Mouse (Mus musculus): ENCODE results near the gene Nhsl1. TPM values are rescaled to one million over a fixed set of nuclear protein-coding genes. Genes with fewer than 3 reads are reported as not detected.
A peak's percentile ranks its signal among the peaks of the same experiment; 100 is the strongest.

Gene Nhsl1
- polyA plus RNA-seq, 1 experiment from 2014 or later: 11.6 TPM

- H3K4me1 ChIP-seq: peaks cover 9% of the 10 kb centered on the region
- 87% methylated on average over 8 of the region's 8 CpGs for WGBS
- H3K27ac ChIP-seq: no peak overlapping the region
- no peak overlapping the region for H3K4me3 ChIP-seq
- no peaks in the 10 kb centered on the region for H3K27me3 ChIP-seq (ENCODE audit: poor library complexity, severe bottlenecking)
- no peaks in the 10 kb centered on the region for H3K36me3 ChIP-seq (replicated peaks)
- DNase-seq (ENCODE audit: extremely low spot score, low spot score): no peak
- H3K9me3 ChIP-seq: no peaks in the 10 kb centered on the region
Observed at GRCm38 (mm10) chr10:18354103-18354502, 35.3 kb downstream of the Nhsl1 start.

GRCm38 (mm10) chr10:18356461-18356860 is 37.7 kb downstream of the Nhsl1 start:
- Histone ChIP-seq H3K27me3 (ENCODE audit: poor library complexity, severe bottlenecking) (no peaks in the 10 kb centered on the region), H3K9me3 (no peaks in the 10 kb centered on the region), H3K4me1 (peaks cover 9% of the 10 kb centered on the region), H3K27ac (no peak overlapping the region), H3K36me3 (replicated peaks) (no peaks in the 10 kb centered on the region), H3K4me3 (no peak overlapping the region)
- no peak for DNase-seq (ENCODE audit: extremely low spot score, low spot score)
- WGBS: 91% methylated on average over 6 of the region's 6 CpGs

- H3K4me1 ChIP-seq: peaks cover 9% of the 10 kb centered on the region
- DNase-seq (ENCODE audit: extremely low spot score, low spot score): no peak
- H3K27me3 ChIP-seq (ENCODE audit: poor library complexity, severe bottlenecking): no peaks in the 10 kb centered on the region
- WGBS: 92% methylated on average over 6 of the region's 6 CpGs
- no peak overlapping the region for H3K4me3 ChIP-seq
- no peaks in the 10 kb centered on the region for H3K9me3 ChIP-seq
- no peak overlapping the region for H3K27ac ChIP-seq
- no peaks in the 10 kb centered on the region for H3K36me3 ChIP-seq (replicated peaks)
Observed at GRCm38 (mm10) chr10:18357212-18357611, 38.4 kb downstream of the Nhsl1 start.

- Histone ChIP-seq H3K36me3 (replicated peaks) (no peaks in the 10 kb centered on the region), H3K9me3 (no peaks in the 10 kb centered on the region), H3K27ac (no peak overlapping the region), H3K4me3 (no peak overlapping the region), H3K4me1 (peaks cover 9% of the 10 kb centered on the region), H3K27me3 (ENCODE audit: poor library complexity, severe bottlenecking) (no peaks in the 10 kb centered on the region)
- DNase-seq (ENCODE audit: extremely low spot score, low spot score): no peak
- 90% methylated on average over 5 of the region's 5 CpGs for WGBS
Observed at GRCm38 (mm10) chr10:18358461-18358860, 39.7 kb downstream of the Nhsl1 start.

- H3K4me3 ChIP-seq: no peak overlapping the region
- no peaks in the 10 kb centered on the region for H3K9me3 ChIP-seq
- no peaks in the 10 kb centered on the region for H3K27me3 ChIP-seq (ENCODE audit: poor library complexity, severe bottlenecking)
- no peak for DNase-seq (ENCODE audit: extremely low spot score, low spot score)
- H3K4me1 ChIP-seq: peaks cover 16% of the 10 kb centered on the region
- H3K36me3 ChIP-seq (replicated peaks): no peaks in the 10 kb centered on the region
- no peak overlapping the region for H3K27ac ChIP-seq
- WGBS: 83% methylated on average over 6 of the region's 6 CpGs
Observed at GRCm38 (mm10) chr10:18360175-18360574, 41.4 kb downstream of the Nhsl1 start.

- H3K4me3 ChIP-seq: no peak overlapping the region
- no peaks in the 10 kb centered on the region for H3K36me3 ChIP-seq (replicated peaks)
- H3K27me3 ChIP-seq (ENCODE audit: poor library complexity, severe bottlenecking): no peaks in the 10 kb centered on the region
- DNase-seq (ENCODE audit: extremely low spot score, low spot score): no peak
- H3K4me1 ChIP-seq: peaks cover 24% of the 10 kb centered on the region
- 91% methylated on average over 6 of the region's 6 CpGs for WGBS
- H3K27ac ChIP-seq: no peak overlapping the region
- no peaks in the 10 kb centered on the region for H3K9me3 ChIP-seq
Observed at GRCm38 (mm10) chr10:18365432-18365831, 46.6 kb downstream of the Nhsl1 start.

- H3K4me1 ChIP-seq: peaks cover 36% of the 10 kb centered on the region
- 78% methylated on average over 7 of the region's 7 CpGs for WGBS
Observed at GRCm38 (mm10) chr10:18366697-18367096, 47.9 kb downstream of the Nhsl1 start.

GRCm38 (mm10) chr10:18368111-18368510 is 49.3 kb downstream of the Nhsl1 start:
- peaks cover 47% of the 10 kb centered on the region for H3K4me1 ChIP-seq
- peaks cover 16% of the 10 kb centered on the region for H3K27me3 ChIP-seq (ENCODE audit: poor library complexity, severe bottlenecking)
- no peak overlapping the region for H3K27ac ChIP-seq
- DNase-seq (ENCODE audit: extremely low spot score, low spot score): no peak
- H3K36me3 ChIP-seq (replicated peaks): no peaks in the 10 kb centered on the region
- H3K9me3 ChIP-seq: no peaks in the 10 kb centered on the region
- H3K4me3 ChIP-seq: no peak overlapping the region
- 94% methylated on average over 8 of the region's 8 CpGs for WGBS

More at GRCm38 (mm10) chr10:18366697-18367096, 47.9 kb downstream of the Nhsl1 start:
- no peak for DNase-seq (ENCODE audit: extremely low spot score, low spot score)
- H3K27ac ChIP-seq: no peak overlapping the region
- H3K4me3 ChIP-seq: no peak overlapping the region
- H3K27me3 ChIP-seq (ENCODE audit: poor library complexity, severe bottlenecking): peaks cover 6% of the 10 kb centered on the region; the same call in 1 of the 2 replicates
- no peaks in the 10 kb centered on the region for H3K9me3 ChIP-seq
- H3K36me3 ChIP-seq (replicated peaks): no peaks in the 10 kb centered on the region

- Histone ChIP-seq H3K4me3 (peak overlapping the region; percentile 10; the same call in 1 of the 2 replicates), H3K4me1 (peaks cover 53% of the 10 kb centered on the region), H3K27ac (peak overlapping the region; percentile 76), H3K36me3 (replicated peaks) (no peaks in the 10 kb centered on the region), H3K27me3 (ENCODE audit: poor library complexity, severe bottlenecking) (peaks cover 29% of the 10 kb centered on the region), H3K9me3 (no peaks in the 10 kb centered on the region)
- WGBS: 15% methylated on average over 17 of the region's 17 CpGs
- DNase-seq (ENCODE audit: extremely low spot score, low spot score): peak; percentile 35
Observed at GRCm38 (mm10) chr10:18370475-18371286, 51.9 kb downstream of the Nhsl1 start.

- H3K4me1 ChIP-seq: peaks cover 61% of the 10 kb centered on the region
- peak overlapping the region; percentile 76 for H3K27ac ChIP-seq
- H3K9me3 ChIP-seq: no peaks in the 10 kb centered on the region
- peak; percentile 35 for DNase-seq (ENCODE audit: extremely low spot score, low spot score)
- no peak overlapping the region; the same call in 1 of the 2 replicates for H3K4me3 ChIP-seq
- WGBS: 52% methylated on average over 13 of the region's 13 CpGs
- no peaks in the 10 kb centered on the region for H3K36me3 ChIP-seq (replicated peaks)
- H3K27me3 ChIP-seq (ENCODE audit: poor library complexity, severe bottlenecking): peaks cover 33% of the 10 kb centered on the region
Observed at GRCm38 (mm10) chr10:18371866-18372265, 53.1 kb downstream of the Nhsl1 start.

GRCm38 (mm10) chr10:18375301-18375700 is 56.5 kb downstream of the Nhsl1 start:
- no peak overlapping the region for H3K4me3 ChIP-seq

GRCm38 (mm10) chr10:18384766-18385165 is 66.0 kb downstream of the Nhsl1 start:
- no peak overlapping the region for H3K4me3 ChIP-seq
- 78% methylated on average over 2 of the region's 2 CpGs for WGBS
- H3K27ac ChIP-seq: no peak overlapping the region
- H3K27me3 ChIP-seq (ENCODE audit: poor library complexity, severe bottlenecking): no peaks in the 10 kb centered on the region
- no peaks in the 10 kb centered on the region for H3K9me3 ChIP-seq
- DNase-seq (ENCODE audit: extremely low spot score, low spot score): no peak
- no peaks in the 10 kb centered on the region for H3K36me3 ChIP-seq (replicated peaks)
- peaks cover 21% of the 10 kb centered on the region for H3K4me1 ChIP-seq

More at GRCm38 (mm10) chr10:18375301-18375700, 56.5 kb downstream of the Nhsl1 start:
- peak; percentile 50 for DNase-seq (ENCODE audit: extremely low spot score, low spot score)
- WGBS: 12% methylated on average over 3 of the region's 3 CpGs
- Histone ChIP-seq H3K27ac (peak overlapping the region; percentile 83), H3K9me3 (no peaks in the 10 kb centered on the region), H3K36me3 (replicated peaks) (no peaks in the 10 kb centered on the region), H3K4me1 (peaks cover 46% of the 10 kb centered on the region), H3K27me3 (ENCODE audit: poor library complexity, severe bottlenecking) (peaks cover 44% of the 10 kb centered on the region)

GRCm38 (mm10) chr10:18386224-18386623 is 67.4 kb downstream of the Nhsl1 start:
- Histone ChIP-seq H3K4me3 (no peak overlapping the region), H3K4me1 (peaks cover 21% of the 10 kb centered on the region), H3K9me3 (no peaks in the 10 kb centered on the region), H3K36me3 (replicated peaks) (no peaks in the 10 kb centered on the region), H3K27me3 (ENCODE audit: poor library complexity, severe bottlenecking) (no peaks in the 10 kb centered on the region), H3K27ac (no peak overlapping the region)
- DNase-seq (ENCODE audit: extremely low spot score, low spot score): no peak
- 60% methylated on average over 7 of the region's 7 CpGs for WGBS

All from forebrain, embryonic 10.5 days (tissue).